Mouse (Mus musculus) intestine, postnatal 0 days (tissue): ENCODE data around the gene Prkar2b. TPM values are rescaled to one million over a fixed set of nuclear protein-coding genes. Genes with fewer than 3 reads are reported as not detected.

Experiments used
- ATAC-seq: fragments of 200-750 bp; cut with Nextera tagmentation; 2 replicates; pipeline ENCODE4 v1.8.0; 2017; ENCODE audit warnings: mild to moderate bottlenecking, moderate TSS enrichment, moderate library complexity
- H3K27ac ChIP-seq: fragments of 300-500 bp; sonication (generic); 2 replicates; pipeline ENCODE4 v1.5.1; 2014; ENCODE audit warnings: mild to moderate bottlenecking, low read depth, low read length, moderate library complexity
- H3K27me3 ChIP-seq: fragments of 300-500 bp; sonication (generic); replicated peaks from 2 replicates; pipeline ENCODE4 v1.6.1; 2014; ENCODE audit warnings: low read length, mixed read lengths; ENCODE audit not compliant: control insufficient read depth, insufficient read depth
- H3K36me3 ChIP-seq: fragments of 300-500 bp; sonication (generic); 2 replicates; pipeline ENCODE4 v1.6.1; 2014; ENCODE audit warnings: mild to moderate bottlenecking, moderate library complexity; ENCODE audit not compliant: control insufficient read depth, insufficient read depth
- H3K4me1 ChIP-seq: fragments of 300-500 bp; sonication (generic); replicated peaks from 2 replicates; pipeline ENCODE4 v1.6.1; 2014; ENCODE audit warnings: antibody characterized with exemption, low read length, mixed read lengths; ENCODE audit not compliant: control insufficient read depth, insufficient read depth
- H3K4me2 ChIP-seq: fragments of 300-500 bp; sonication (generic); replicated peaks from 2 replicates; pipeline ENCODE4 v1.6.1; 2014; ENCODE audit warnings: low read depth, mild to moderate bottlenecking, moderate library complexity
- H3K4me3 ChIP-seq: fragments of 300-500 bp; sonication (generic); 2 replicates; pipeline ENCODE4 v1.5.1; 2014; ENCODE audit warnings: low read depth, low read length
- H3K9ac ChIP-seq: fragments of 300-500 bp; sonication (generic); 2 replicates; pipeline ENCODE4 v1.6.1; 2014; ENCODE audit warnings: mild to moderate bottlenecking, low read depth, low read length
- H3K9me3 ChIP-seq: fragments of 300-500 bp; sonication (generic); 2 replicates; pipeline ENCODE4 v1.6.1; 2016; ENCODE audit warnings: mixed run types; ENCODE audit not compliant: control insufficient read depth
- CTCF ChIP-seq: sonication (generic); IDR thresholded peaks from 2 replicates; pipeline ENCODE4 v1.5.1; 2016; ENCODE audit warnings: low read depth, mild to moderate bottlenecking, control low read depth, antibody characterized with exemption, moderate library complexity
- WGBS: fragments of 180-500 bp; shearing (Covaris S2); extraction: QIAGEN DNeasy Blood & Tissue Kit; methylation state at CpG from one replicate; pipeline ENCODE4 v1.1.7; 2014; 5-methylcytosine and 5-hydroxymethylcytosine counted together
- polyA plus RNA-seq: library from polyadenylated mRNA; unstranded; fragments of >200 nt; fragmentation: Nextera tagmentation; extraction: Ambion mirVana; gene quantifications from 2 replicates; pipeline ENCODE4 v1.2.1, GENCODE M21; 2015

The Prkar2b gene
- polyA plus RNA-seq, 1 experiment from 2014 or later = 12.5 TPM

DNA sequence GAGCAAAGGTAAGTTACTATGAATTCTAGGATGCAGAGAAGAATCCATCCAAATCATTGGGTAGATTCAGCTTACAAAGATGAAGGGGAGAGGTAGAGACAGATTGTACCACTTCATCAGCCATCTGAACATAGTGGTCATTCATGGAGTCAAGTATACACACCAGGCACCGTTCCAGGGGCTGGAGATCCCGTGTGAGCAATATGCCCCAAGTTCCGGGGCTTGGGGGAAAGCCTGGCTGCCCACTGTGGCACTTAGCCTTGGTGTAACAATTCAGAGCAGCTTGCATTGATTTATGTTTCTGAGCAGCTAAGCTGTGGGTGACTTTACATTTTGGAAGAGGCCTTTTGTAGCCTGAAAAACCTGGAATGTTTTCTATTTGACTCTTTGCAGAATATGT, 24.8 kb upstream of the Prkar2b start:
- Histone ChIP-seq H3K27me3 (no peaks in the 10 kb centered on the region), H3K27ac (no peak overlapping the region), H3K9me3 (no peaks in the 10 kb centered on the region), H3K4me3 (no peak overlapping the region), H3K4me1 (no peaks in the 10 kb centered on the region), H3K36me3 (no peaks in the 10 kb centered on the region), H3K4me2 (no peak overlapping the region), H3K9ac (no peak overlapping the region)
- WGBS = 77% methylated on average over 3 of the region's 3 CpGs
- no peak for TF ChIP-seq CTCF
- no peak for ATAC-seq

- Histone ChIP-seq H3K4me1 (no peaks in the 10 kb centered on the region), H3K9ac (no peak overlapping the region)
- no peak for TF ChIP-seq CTCF
Observed at GRCm38 (mm10) chr12:32085189-32085588, 24.1 kb upstream of the Prkar2b start.

DNA sequence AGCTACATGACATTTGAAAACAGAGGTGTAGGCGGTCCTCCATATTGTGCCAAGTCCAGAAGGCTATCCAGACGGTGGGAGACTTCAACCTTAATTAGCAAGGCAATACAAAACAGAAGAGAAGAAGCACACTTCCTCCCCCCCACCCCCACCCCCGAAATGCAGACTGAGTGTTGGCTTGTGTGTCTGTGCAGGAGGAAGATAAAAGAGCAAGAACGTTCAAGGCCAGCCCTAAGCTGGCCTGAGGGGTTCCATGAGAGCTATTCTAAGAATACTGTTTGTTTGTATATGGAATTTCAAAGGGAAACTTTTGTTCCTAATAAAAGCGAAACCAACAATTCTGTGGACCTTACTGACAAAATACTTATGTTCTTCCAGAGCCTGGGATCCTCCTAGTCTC, 23.5 kb upstream of the Prkar2b start:
- 55% methylated on average over 5 of the region's 5 CpGs for WGBS
- Histone ChIP-seq H3K27me3 (no peaks in the 10 kb centered on the region), H3K4me2 (no peak overlapping the region), H3K9me3 (no peaks in the 10 kb centered on the region), H3K27ac (no peak overlapping the region), H3K9ac (no peak overlapping the region), H3K4me1 (no peaks in the 10 kb centered on the region), H3K4me3 (no peak overlapping the region), H3K36me3 (no peaks in the 10 kb centered on the region)
- ATAC-seq = no peak
- no peak for TF ChIP-seq CTCF

More at GRCm38 (mm10) chr12:32085189-32085588, 24.1 kb upstream of the Prkar2b start:
- no peaks in the 10 kb centered on the region for H3K36me3 ChIP-seq
- no peak overlapping the region for H3K27ac ChIP-seq
- H3K9me3 ChIP-seq = no peaks in the 10 kb centered on the region
- ATAC-seq = no peak
- H3K4me2 ChIP-seq = no peak overlapping the region
- no peaks in the 10 kb centered on the region for H3K27me3 ChIP-seq
- no peak overlapping the region for H3K4me3 ChIP-seq

DNA sequence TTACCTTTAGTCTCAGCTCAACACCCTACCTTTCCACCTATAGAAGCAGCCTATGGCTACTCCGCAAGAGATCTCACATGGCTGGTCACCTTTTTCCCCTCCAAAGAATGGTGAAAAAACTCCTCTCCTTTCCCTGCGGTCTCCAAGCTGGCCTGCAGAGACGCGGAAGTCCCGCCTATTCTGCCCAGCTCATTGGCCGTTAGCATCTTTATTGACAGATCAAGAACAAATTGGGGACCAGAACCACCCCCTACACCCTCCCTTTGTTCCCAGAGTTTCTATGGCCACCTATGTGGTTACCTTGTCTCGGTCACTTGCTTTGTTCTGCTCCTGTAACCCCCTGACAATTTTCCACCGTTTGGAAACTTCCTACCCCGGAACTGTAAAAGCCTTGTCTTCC, 19.6 kb upstream of the Prkar2b start:
- no peaks in the 10 kb centered on the region for H3K36me3 ChIP-seq
- no peak overlapping the region for H3K4me2 ChIP-seq
- ATAC-seq = no peak
- no peaks in the 10 kb centered on the region for H3K4me1 ChIP-seq
- H3K9me3 ChIP-seq = no peaks in the 10 kb centered on the region
- 87% methylated on average over 9 of the region's 9 CpGs for WGBS
- H3K27ac ChIP-seq = no peak overlapping the region
- H3K27me3 ChIP-seq = no peaks in the 10 kb centered on the region
- no peak for TF ChIP-seq CTCF
- H3K9ac ChIP-seq = no peak overlapping the region
- no peak overlapping the region for H3K4me3 ChIP-seq

- Histone ChIP-seq H3K4me1 (no peaks in the 10 kb centered on the region), H3K4me3 (no peak overlapping the region), H3K4me2 (no peak overlapping the region), H3K27ac (no peak overlapping the region), H3K9ac (no peak overlapping the region), H3K36me3 (no peaks in the 10 kb centered on the region), H3K27me3 (no peaks in the 10 kb centered on the region), H3K9me3 (no peaks in the 10 kb centered on the region)
- 97% methylated on average over 6 of the region's 6 CpGs for WGBS
- TF ChIP-seq CTCF = no peak
- ATAC-seq = no peak
Observed at GRCm38 (mm10) chr12:32077403-32077802, 16.3 kb upstream of the Prkar2b start.

DNA sequence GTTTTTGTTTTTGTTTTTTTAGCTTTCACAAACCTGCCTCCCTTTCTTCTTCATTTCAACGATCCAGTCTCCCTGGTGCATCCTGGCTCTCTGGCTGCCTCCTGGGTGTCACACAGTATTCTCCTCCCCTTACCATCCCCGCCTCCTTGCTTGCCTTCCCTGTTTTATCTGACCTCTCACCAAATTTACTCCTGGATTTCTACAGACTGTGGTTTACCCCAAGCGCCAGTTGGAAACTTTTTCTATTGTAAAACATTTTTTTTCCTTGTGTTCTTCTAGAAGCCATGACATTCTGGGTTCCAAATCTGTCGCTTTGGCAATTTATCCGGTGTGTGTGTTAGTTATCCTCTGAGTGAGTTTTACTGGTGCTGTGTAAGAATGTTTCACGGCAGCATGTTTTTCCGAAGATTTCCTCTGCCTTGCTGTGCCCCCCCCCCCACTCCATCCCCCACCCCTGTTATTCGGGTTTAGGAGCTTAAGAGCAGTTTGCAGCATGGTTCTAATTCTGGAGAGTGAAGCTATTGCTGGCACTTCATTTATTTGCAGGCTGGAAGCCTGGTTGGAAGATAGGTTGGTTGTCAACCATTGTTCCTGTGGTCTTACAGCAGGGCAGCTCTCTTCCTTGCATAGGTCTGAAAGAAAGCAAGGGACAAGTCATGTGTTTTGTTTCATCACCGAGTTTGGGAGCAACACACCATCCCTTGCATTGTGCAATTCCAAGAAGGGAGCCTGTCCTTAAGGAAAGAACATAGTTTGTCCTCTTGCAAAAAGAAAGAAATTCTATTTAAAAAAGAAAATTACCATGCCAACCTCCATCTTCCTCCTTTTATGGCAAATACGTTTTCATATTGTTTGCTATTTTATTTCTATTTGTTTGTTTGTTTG, 15.0 kb upstream of the Prkar2b start:
- WGBS = 74% methylated on average over 10 of the region's 10 CpGs

More for the DNA sequence above, 15.0 kb upstream of the Prkar2b start:
- no peak for TF ChIP-seq CTCF
- no peaks in the 10 kb centered on the region for H3K36me3 ChIP-seq
- H3K9me3 ChIP-seq = no peaks in the 10 kb centered on the region
- H3K4me2 ChIP-seq = no peak overlapping the region
- no peak for ATAC-seq
- no peak overlapping the region for H3K27ac ChIP-seq
- no peak overlapping the region for H3K4me3 ChIP-seq
- no peaks in the 10 kb centered on the region for H3K27me3 ChIP-seq
- H3K4me1 ChIP-seq = no peaks in the 10 kb centered on the region
- no peak overlapping the region for H3K9ac ChIP-seq
